Mouse (Mus musculus): Measurements from ENCODE around the gene Dennd5b.
"Not testable (repeated sequence)": the region's sequence is repeated elsewhere in the genome, so short reads cannot be mapped to it uniquely, and the experiment has no call there.

Dennd5b gene

GRCm38 (mm10) chr6:148945509-148946408 is 155.7 kb downstream of the Dennd5b start:
- DNase-seq: peak; percentile 17 to 21

DNA sequence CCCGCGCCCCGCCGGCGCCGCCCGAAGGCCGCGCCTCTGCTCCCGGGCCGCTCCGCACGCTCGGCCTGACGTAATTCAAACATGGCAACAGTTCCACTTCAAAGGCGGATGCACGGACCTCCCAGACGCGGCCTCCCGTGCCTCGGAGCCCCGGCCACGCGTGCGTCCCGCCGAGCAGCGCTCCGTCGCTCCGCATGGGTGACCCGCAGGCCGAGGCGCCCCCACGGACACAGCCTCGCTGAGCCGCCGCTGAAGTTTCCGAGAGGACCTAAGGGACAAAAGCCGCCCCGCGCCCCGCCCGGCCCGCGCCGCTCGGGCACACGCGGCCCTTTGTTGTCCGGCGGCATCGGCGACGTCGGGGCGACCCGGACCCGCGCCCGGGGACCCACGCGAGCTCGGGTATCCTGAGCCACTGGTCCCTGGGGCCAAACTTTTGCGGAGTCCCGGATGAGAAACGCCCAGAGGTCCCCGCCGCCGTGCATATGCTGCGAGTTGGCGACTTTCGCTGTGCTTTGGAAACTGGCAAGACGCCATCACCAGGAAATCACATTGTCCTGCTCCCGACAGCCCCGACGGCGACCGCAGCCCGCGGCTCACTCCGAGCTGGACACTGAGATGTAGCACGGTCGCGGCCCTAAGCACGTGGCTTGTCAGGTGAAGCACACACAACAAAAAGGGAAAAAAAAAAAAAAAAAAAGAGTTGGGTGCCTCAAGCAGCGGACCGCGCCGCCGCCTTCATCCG is 156.5 kb downstream of the Dennd5b start:
- peak; percentile 74 to 77 for DNase-seq

DNA sequence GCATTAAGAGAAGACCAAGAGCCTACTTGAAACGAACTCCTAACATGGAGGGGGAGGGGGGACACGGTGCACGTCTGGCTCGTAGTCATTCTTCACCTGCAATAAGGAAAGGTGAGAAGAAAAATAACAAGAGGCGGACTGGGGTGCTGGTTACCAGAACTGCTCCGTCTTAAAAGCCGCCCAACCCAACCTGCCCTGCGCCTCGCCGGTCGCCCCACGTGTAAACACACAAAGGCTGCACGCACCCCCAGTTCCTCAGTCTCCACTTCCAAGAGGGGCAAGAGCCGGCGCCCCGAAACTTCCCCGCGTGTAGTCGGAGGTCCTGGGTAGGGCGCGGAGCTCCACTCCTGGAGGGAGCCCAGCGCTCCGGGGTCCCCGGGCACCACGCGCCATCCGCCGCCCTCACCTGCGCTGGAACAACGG is 157.1 kb downstream of the Dennd5b start:
- peak in 1 of 2 experiments; percentile 20 for DNase-seq

GRCm38 (mm10) chr6:148943695-148944094 is 157.8 kb downstream of the Dennd5b start:
- DNase-seq: no peak

- DNase-seq: no peak
These were observed 159.1 kb downstream of the Dennd5b start for GRCm38 (mm10) chr6:148942406-148942805.

DNA sequence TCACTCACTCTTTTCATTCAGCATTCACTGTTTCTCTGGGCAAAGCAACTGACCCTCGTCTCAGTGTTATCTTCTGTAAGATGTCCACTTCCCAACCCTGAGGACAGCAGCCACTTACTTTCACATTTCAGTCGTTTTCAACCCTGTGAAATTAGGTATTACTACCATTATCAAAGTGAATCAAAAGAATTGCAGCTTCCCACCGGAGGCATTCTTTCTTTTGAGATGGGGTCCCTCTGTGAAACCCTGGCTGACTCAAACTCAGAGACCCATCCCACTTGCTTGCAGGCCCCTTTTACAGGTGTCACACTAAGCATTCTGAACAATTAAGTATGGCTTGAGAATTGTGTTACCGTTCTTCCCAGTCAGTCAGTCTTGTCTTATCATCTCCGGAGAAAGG is 159.6 kb downstream of the Dennd5b start:
- DNase-seq: no peak

- not testable (repeated sequence) for DNase-seq
These were observed 161.1 kb downstream of the Dennd5b start for GRCm38 (mm10) chr6:148940383-148940782.
